Mouse (Mus musculus): ENCODE measurements around the gene BC037034. TPM values are rescaled to one million over a fixed set of nuclear protein-coding genes. Genes with fewer than 3 reads are reported as not detected.
"Not testable (repeated sequence)": the region's sequence is repeated elsewhere in the genome, so short reads cannot be mapped to it uniquely, and the experiment has no call there.

BC037034 gene
- total RNA-seq, 2 experiments from 2014 or later = 64.2 to 67.8 TPM

- TF ChIP-seq CTCF (IDR thresholded peaks at IDR 0.05) = no peak
- intact Hi-C loops (cut with DNase I) = no loop called here
Measured at GRCm38 (mm10) chr5:138233778-138234177, 30.1 kb downstream of the BC037034 start.

GRCm38 (mm10) chr5:138229511-138229910 lies 34.3 kb downstream of the BC037034 start:
- no peak for DNase-seq (ENCODE audit: extremely low spot score in 1 of 2, low spot score in 2 of 2)
- intact Hi-C loops (cut with DNase I) = no loop called here
- no peak overlapping the region for H3K27ac ChIP-seq
- no peak overlapping the region for H3K4me3 ChIP-seq
- no peak for TF ChIP-seq CTCF (IDR thresholded peaks at IDR 0.05)

More at GRCm38 (mm10) chr5:138233778-138234177, 30.1 kb downstream of the BC037034 start:
- H3K4me3 ChIP-seq = no peak overlapping the region
- no peak for DNase-seq (ENCODE audit: extremely low spot score in 1 of 2, low spot score in 2 of 2)
- no peak overlapping the region for H3K27ac ChIP-seq

GRCm38 (mm10) chr5:138228026-138228425 lies 35.8 kb downstream of the BC037034 start:
- peak; percentile 56 for TF ChIP-seq CTCF (IDR thresholded peaks at IDR 0.05)
- Histone ChIP-seq H3K4me3 (no peak overlapping the region), H3K27ac (no peak overlapping the region)
- no peak for DNase-seq (ENCODE audit: extremely low spot score in 1 of 2, low spot score in 2 of 2)
- intact Hi-C loops (cut with DNase I) = no loop called here

DNA sequence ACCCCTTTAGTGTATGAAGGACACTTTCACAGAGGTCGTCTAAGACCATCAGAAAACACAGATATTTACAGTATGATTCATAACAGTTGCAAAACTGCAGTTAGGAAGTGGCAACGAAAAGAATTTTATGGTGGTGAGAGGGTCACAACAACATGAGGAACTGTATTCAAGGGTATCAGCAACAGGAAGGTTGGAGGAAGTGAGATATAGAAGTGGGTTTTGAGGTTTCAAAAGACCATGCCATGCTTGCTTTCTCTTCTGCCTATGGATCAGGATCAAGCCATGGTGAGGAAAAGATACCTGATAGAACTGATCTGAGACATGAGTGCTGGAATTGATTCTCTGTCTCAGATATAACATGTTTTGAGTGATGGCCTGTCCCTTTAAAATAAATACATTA lies 36.5 kb downstream of the BC037034 start:
- no peak for TF ChIP-seq CTCF (IDR thresholded peaks at IDR 0.05)
- intact Hi-C loops (cut with DNase I) = no loop called here
- H3K4me3 ChIP-seq = no peak overlapping the region
- DNase-seq (ENCODE audit: extremely low spot score in 1 of 2, low spot score in 2 of 2) = no peak
- H3K27ac ChIP-seq = no peak overlapping the region

DNA sequence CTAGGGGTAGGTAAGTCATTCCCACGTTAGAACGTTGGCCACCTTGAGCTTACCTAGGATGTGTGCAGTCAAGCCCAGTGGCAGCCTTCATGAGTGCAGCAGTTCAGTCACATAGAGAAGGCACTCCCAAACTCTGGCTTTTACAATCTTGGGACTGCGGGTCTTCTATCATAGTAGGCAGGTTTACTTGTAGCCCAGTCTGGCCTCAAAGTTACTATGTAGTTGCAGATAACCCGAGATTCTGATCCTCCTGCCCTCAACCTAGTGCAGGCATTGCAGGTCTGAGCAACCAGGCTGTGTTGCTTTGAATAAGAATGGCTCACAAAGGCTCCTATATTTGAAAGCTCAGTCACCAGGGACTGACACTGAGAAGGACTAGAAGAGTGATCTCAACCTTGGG lies 37.3 kb downstream of the BC037034 start:
- no peak for TF ChIP-seq CTCF (IDR thresholded peaks at IDR 0.05)
- Histone ChIP-seq H3K27ac (no peak overlapping the region), H3K4me3 (no peak overlapping the region)
- no peak for DNase-seq (ENCODE audit: extremely low spot score in 1 of 2, low spot score in 2 of 2)
- intact Hi-C loops (cut with DNase I) = no loop called here

DNA sequence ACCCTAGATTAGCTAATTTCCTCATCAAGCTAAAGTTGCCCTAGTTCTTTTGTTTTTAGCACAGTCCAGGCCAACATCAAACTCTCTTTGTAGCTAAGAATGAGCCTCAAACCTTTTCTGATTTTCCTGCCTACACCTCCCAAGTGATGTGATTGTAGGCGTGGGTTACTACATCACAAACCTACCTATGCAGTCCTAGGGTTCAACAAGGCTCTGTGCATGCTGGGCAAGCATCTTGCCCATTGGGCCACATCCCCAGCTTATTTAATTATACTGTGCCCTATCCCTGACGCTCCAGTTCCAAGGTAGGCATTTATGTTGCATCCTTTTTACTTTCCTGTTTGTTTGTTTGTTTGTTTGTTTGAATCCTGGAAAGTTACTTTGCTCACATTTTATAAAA lies 38.1 kb downstream of the BC037034 start, which contains the start of gene Nxpe5:
Gene Nxpe5 (plus strand): TSS at position 199 of the 400 bp plus-strand sequence.
- intact Hi-C loops (cut with DNase I) = no loop called here
- Histone ChIP-seq H3K4me3 (no peak within 1 kb of the TSS), H3K27ac (no peak within 1 kb of the TSS)
- TF ChIP-seq CTCF (IDR thresholded peaks at IDR 0.05) = no peak
- DNase-seq (ENCODE audit: extremely low spot score in 1 of 2, low spot score in 2 of 2) = no peak

DNA sequence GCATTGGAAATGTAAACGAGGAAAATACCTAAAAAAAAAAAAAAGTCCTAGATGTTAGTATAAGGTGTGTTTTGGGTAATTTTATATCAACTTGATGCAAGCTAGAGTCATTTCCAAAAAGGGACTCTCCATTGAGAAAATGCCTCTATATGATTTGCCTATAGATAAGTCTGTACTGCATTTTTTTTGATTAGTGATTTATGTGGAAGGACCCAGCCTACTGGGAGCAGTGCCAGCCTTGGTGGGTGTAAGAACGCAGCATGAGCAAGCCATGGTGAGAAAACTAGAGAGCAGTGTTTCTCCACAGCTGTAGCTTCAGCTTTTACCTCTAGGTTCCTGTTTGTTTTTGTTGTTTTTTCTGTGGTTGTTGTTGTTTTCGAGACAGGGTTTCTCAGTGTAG lies 40.5 kb downstream of the BC037034 start:
- DNase-seq (ENCODE audit: extremely low spot score in 1 of 2, low spot score in 2 of 2) = no peak
- Histone ChIP-seq H3K4me3 (no peak overlapping the region), H3K27ac (no peak overlapping the region)
- no peak for TF ChIP-seq CTCF (IDR thresholded peaks at IDR 0.05)
- intact Hi-C loops (cut with DNase I) = loop anchor here (5.0 kb wide), 2 partner anchors 59 to 79 kb away; partner anchors contain the start of genes Gpc2 and Stag3

DNA sequence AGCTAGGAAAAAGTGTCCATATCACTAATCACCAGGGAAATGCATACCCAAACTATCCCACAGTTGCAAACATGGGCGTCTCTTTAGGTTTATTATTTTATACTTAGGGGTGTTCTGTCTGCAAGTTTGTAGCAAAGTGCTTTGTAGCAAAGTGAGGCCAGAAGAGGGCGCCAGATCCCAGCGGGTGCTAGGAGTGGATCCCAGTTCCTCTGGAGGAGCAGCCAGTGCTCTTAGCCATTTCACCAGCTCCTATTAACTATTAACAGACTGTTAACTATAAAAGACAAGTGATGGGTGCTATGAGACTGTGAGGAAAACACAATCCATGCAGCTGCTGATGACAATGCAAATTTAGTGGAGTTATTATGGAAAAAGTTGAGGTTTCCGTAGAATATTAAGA lies 41.7 kb downstream of the BC037034 start:
- intact Hi-C loops (cut with DNase I) = loop anchor here (5.0 kb wide), 2 partner anchors 60 to 80 kb away; partner anchors contain the start of genes Gpc2 and Stag3

DNA sequence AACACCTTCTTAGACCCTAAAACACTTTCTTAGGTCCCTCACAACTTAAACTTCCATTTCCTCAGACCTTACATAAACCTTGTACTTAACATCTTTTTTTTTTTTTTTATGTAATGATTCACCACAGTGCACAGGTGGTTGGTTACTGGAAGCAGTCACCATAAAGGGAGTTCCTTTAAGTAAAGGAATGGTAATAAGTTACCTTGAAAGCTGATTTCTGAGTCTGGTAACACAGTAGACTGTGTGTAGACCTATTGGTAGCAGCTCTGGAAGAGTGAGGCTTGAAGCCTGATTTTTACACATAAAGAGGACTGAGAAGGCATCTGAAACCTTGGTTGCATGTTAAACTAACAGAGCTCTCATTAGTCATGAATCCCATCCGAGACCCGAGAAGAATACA lies 44.0 kb downstream of the BC037034 start:
- intact Hi-C loops (cut with DNase I) = loop anchor here (5.0 kb wide), 2 partner anchors 62 to 82 kb away; partner anchors contain the start of genes Gpc2 and Stag3
- DNase-seq (ENCODE audit: extremely low spot score in 1 of 2, low spot score in 2 of 2) = no peak
- no peak for TF ChIP-seq CTCF (IDR thresholded peaks at IDR 0.05)
- Histone ChIP-seq H3K4me3 (no peak overlapping the region), H3K27ac (no peak overlapping the region)

More for the DNA sequence above, 41.7 kb downstream of the BC037034 start:
- peak; percentile 76 to 89 for DNase-seq (ENCODE audit: extremely low spot score in 1 of 2, low spot score in 2 of 2)
- H3K4me3 ChIP-seq = no peak overlapping the region
- peak; percentile 99 for TF ChIP-seq CTCF (IDR thresholded peaks at IDR 0.05)
- H3K27ac ChIP-seq = no peak overlapping the region

GRCm38 (mm10) chr5:138216632-138217031 lies 47.2 kb downstream of the BC037034 start:
- intact Hi-C loops (cut with DNase I); H3K4me3 ChIP-seq; H3K27ac ChIP-seq; DNase-seq (ENCODE audit: extremely low spot score in 1 of 2, low spot score in 2 of 2): not testable (repeated sequence)

Other genes starting within 250 kb of the BC037034 start
- not detected for gene Smok3a, start 242.8 kb downstream of the BC037034 start, total RNA-seq (2021)
- gene Smok3b, start 242.6 kb downstream of the BC037034 start, total RNA-seq (2021) = not detected
- gene Smok3c, start 210.8 kb downstream of the BC037034 start, total RNA-seq (2021) = not detected
- 10 to 100 TPM; 39.1 to 42.2 TPM for gene Zkscan1, start 178.9 kb downstream of the BC037034 start, total RNA-seq (2021)
- 10 to 100 TPM; 14.7 to 16.5 TPM for gene Zscan21, start 147.1 kb downstream of the BC037034 start, total RNA-seq (2021)
- 10 to 100 TPM; 10.7 to 13.4 TPM for gene Zfp113, start 108.3 kb downstream of the BC037034 start, total RNA-seq (2021)
- 100 to 1,000 TPM; 125 to 136 TPM for gene Cops6, start 103.0 kb downstream of the BC037034 start, total RNA-seq (2021)
- gene Ap4m1, start 92.0 kb downstream of the BC037034 start, total RNA-seq (2021) = 10 to 100 TPM; 24.5 to 28.5 TPM
- gene Mcm7, start 91.6 kb downstream of the BC037034 start, total RNA-seq (2021) = 10 to 100 TPM; 16.0 to 18.9 TPM
- 10 to 100 TPM; 43.8 to 45.2 TPM for gene Taf6, start 76.6 kb downstream of the BC037034 start, total RNA-seq (2021)
- gene Cnpy4, start 76.5 kb downstream of the BC037034 start, total RNA-seq (2021) = 10 to 100 TPM; 13.5 to 17.1 TPM
- gene Mblac1, start 69.7 kb downstream of the BC037034 start, total RNA-seq (2021) = 1 to 10 TPM; 7.8 to 9.3 TPM
- gene Nxpe5, start 38.1 kb downstream of the BC037034 start, total RNA-seq (2021) = under 1 TPM in 1 of 2 experiments, not detected in 1; 0.14 TPM
- gene Lamtor4, start 8.6 kb downstream of the BC037034 start, total RNA-seq (2021) = 10 to 100 TPM; 47.7 to 49.6 TPM
- gene Gal3st4, start 8.8 kb upstream of the BC037034 start, total RNA-seq (2021) = 1 to 10 TPM; 3.2 to 3.3 TPM
- gene Gm43720, start 15.9 kb upstream of the BC037034 start, total RNA-seq (2021) = under 1 TPM in 1 of 2 experiments, not detected in 1; 0.09 TPM
- 1 to 10 TPM in 1 of 2 experiments, under 1 TPM in 1; 0.61 to 1.9 TPM for gene Gpc2, start 16.0 kb upstream of the BC037034 start, total RNA-seq (2021)
- gene Stag3, start 16.2 kb upstream of the BC037034 start, total RNA-seq (2021) = under 1 TPM; 0.65 to 0.68 TPM
- not detected for gene Pvrig, start 77.9 kb upstream of the BC037034 start, total RNA-seq (2021)
- gene Zfp157, start 177.4 kb upstream of the BC037034 start, total RNA-seq (2021) = 10 to 100 TPM; 17.7 to 23.5 TPM

All from left cerebral cortex, adult 2 months (tissue).